In genomic region chr9:120282461-120283047, GRCm38 (mm10) we compare ENCODE assay signal across 24 mouse cellular contexts. TPM values are rescaled to one million over a fixed set of nuclear protein-coding genes. Genes with fewer than 3 reads are reported as not detected.
DNase-seq lines count a peak whose midpoint lies in the region; TF ChIP-seq lines count a peak whose summit lies in the region.
"Had no signal": no experiment of that assay in that cellular context is flagged by ENCODE, and none has a peak within 500 bp of the region (broad histone marks: within the 10 kb centered on the region; RNA-seq: fewer than 3 reads in every experiment).

No protein-coding gene starts in this region.

- TF ChIP-seq CTCF in cortical plate, adult 2 months (IDR thresholded peaks at IDR 0.05; ENCODE audit: extremely low read depth, insufficient read depth, low read length) = no peak

- peak overlapping the region; percentile 35; the same call in 1 of the 2 replicates for H3K27ac ChIP-seq in cortical plate, adult 2 months (ENCODE audit: insufficient read depth, low read length)
- H3K27ac ChIP-seq: forebrain, embryonic 10.5 days; forebrain, embryonic 13.5 days; heart, embryonic 15.5 days; hindbrain, embryonic 10.5 days; hindbrain, embryonic 13.5 days; intestine, embryonic 15.5 days had no signal

- no peak overlapping the region for H3K4me3 ChIP-seq in cortical plate, adult 2 months (ENCODE audit: insufficient read depth, low read length)
- H3K4me3 ChIP-seq: forebrain, embryonic 10.5 days; forebrain, embryonic 13.5 days; heart, embryonic 12.5 days; heart, embryonic 15.5 days; hindbrain, embryonic 10.5 days; hindbrain, embryonic 13.5 days; intestine, embryonic 15.5 days had no signal

- peak; percentile 61 for DNase-seq in adrenal gland, adult 2 months
- no peak for DNase-seq in adrenal gland, postnatal 25 days
- DNase-seq in adrenal gland, postnatal 36 days = peak; percentile 29 to 49
- no peak for DNase-seq in adrenal gland, adult 8-10 months
- DNase-seq in kidney, postnatal 4 days = peak; percentile 11 to 23
- no peak for DNase-seq in kidney, postnatal 14 days
- no peak for DNase-seq in lung, postnatal 10 days
- DNase-seq: cerebellum, adult 11 months; cerebellum, adult 2 months; cerebellum, adult 9-11 months; cerebellum, postnatal 36 days; gastrocnemius, postnatal 10 days; gastrocnemius, postnatal 36 days; heart, postnatal 10 days; heart, postnatal 36 days had no signal

- no peak for TF ChIP-seq POLR2A in cortical plate, adult 2 months (IDR thresholded peaks at IDR 0.05; ENCODE audit: extremely low read depth, insufficient read depth, low read length)

- no peaks in the 10 kb centered on the region; the same call in 1 of the 2 replicates for H3K4me1 ChIP-seq in cortical plate, adult 2 months (ENCODE audit: control insufficient read depth, insufficient read depth, low read length)
- H3K4me1 ChIP-seq: forebrain, embryonic 10.5 days; forebrain, embryonic 13.5 days; heart, embryonic 12.5 days; heart, embryonic 15.5 days; hindbrain, embryonic 10.5 days; hindbrain, embryonic 13.5 days; intestine, embryonic 15.5 days had no signal

RNA-seq across cellular contexts. Expression of gene Myrip, which starts 18.8 kb away (rescaled TPM):
- total RNA-seq in adrenal gland, adult 2 months (2021) = 1 to 10 TPM; 5.0 to 5.4 TPM
- 1.4 TPM in 2 replicates for polyA plus RNA-seq in adrenal gland, adult 2 months (2012; rRNA removed)
- 4.1 and 6.8 TPM in 2 replicates for total RNA-seq in adrenal gland, postnatal 25 days (2021)
- total RNA-seq in adrenal gland, postnatal 36 days (2021) = 1 to 10 TPM; 5.8 to 5.9 TPM
- 10 to 100 TPM in 1 of 4 experiments, 1 to 10 TPM in 3; 5.5 to 10.8 (median 7.0) TPM for total RNA-seq in adrenal gland, adult 8-10 months (2022)
- polyA plus RNA-seq in cortical plate, adult 2 months (2012; rRNA removed) = 47.7 and 57.5 TPM in 2 replicates
- polyA plus RNA-seq: activated CD4-positive, CD25-positive, alpha-beta regulatory T cell, adult 4 months had no signal

Comparison
In these comparisons a context has a peak if more than half of its experiments do, and no peak if none do; other contexts are left out.
1. DNase-seq: peak in adrenal gland, adult 2 months (single experiment), adrenal gland, postnatal 36 days (2 of 2) and kidney, postnatal 4 days (2 of 2); none in adrenal gland, postnatal 25 days (single experiment), adrenal gland, adult 8-10 months (single experiment), kidney, postnatal 14 days (single experiment) and lung, postnatal 10 days (single experiment).